21 mouse cellular contexts compared by ENCODE assay signal in the genomic region with DNA sequence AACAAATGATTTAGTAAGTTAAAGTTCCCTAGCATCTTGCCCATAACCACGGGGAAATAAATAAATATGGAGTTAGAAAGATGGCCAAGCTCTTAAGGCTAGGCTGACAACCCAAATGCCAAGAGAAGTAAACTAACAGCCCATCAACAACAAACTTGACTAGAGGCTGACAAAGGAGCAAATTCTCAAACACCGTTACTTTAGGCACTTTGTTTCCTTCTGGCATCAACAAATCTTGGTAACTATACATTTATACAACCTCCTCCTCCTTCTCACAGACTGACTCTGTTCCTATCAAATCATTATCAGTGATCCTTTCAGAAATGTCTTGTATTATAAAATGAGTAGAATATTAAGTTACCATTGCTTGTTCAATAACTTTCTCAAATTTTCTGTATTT.
DNase-seq lines count a peak whose midpoint lies in the region; ATAC-seq and TF ChIP-seq lines count a peak whose summit lies in the region.
"Had no signal": no experiment of that assay in that cellular context is flagged by ENCODE, and none has a peak within 500 bp of the region (broad histone marks: within the 10 kb centered on the region; RNA-seq: fewer than 3 reads in every experiment).

No protein-coding gene starts in this region.

- no peaks in the 10 kb centered on the region for H3K27me3 ChIP-seq in CH12.LX (replicated peaks)
- no peaks in the 10 kb centered on the region for H3K27me3 ChIP-seq in splenic B cell, adult 2 months (ENCODE audit: control insufficient read depth, insufficient read depth, low read length, poor library complexity, severe bottlenecking)
- H3K27me3 ChIP-seq in stomach, postnatal 0 days (ENCODE audit: control insufficient read depth, insufficient read depth, low read length), result no peaks in the 10 kb centered on the region
- H3K27me3 ChIP-seq: embryonic facial prominence, embryonic 12.5 days; forebrain, embryonic 13.5 days; forebrain, embryonic 15.5 days; Patski had no signal

- H3K4me2 ChIP-seq in CH12.LX (ENCODE audit: insufficient read depth, low read depth, poor library complexity, severe bottlenecking), result peak overlapping the region; percentile 95; the same call in 1 of the 2 replicates
- H3K4me2 ChIP-seq in stomach, postnatal 0 days (replicated peaks; ENCODE audit: low read depth), result no peak overlapping the region
- H3K4me2 ChIP-seq: embryonic facial prominence, embryonic 12.5 days; forebrain, embryonic 13.5 days; forebrain, embryonic 15.5 days had no signal

- no peak for TF ChIP-seq RAD21 in CH12.LX (IDR thresholded peaks at IDR 0.05; ENCODE audit: low read depth, low read length)

- H3K79me2 ChIP-seq in CH12.LX (replicated peaks; ENCODE audit: control insufficient read depth, extremely low read depth, insufficient read depth, poor library complexity, severe bottlenecking), result peaks cover 10% of the 10 kb centered on the region; the same call in 1 of the 2 replicates

- no peaks in the 10 kb centered on the region for H3K9me3 ChIP-seq in CH12.LX (replicated peaks; ENCODE audit: low read length)
- no peaks in the 10 kb centered on the region for H3K9me3 ChIP-seq in stomach, postnatal 0 days (ENCODE audit: control insufficient read depth, low read length)
- H3K9me3 ChIP-seq: embryonic facial prominence, embryonic 10.5 days; embryonic facial prominence, embryonic 12.5 days; forebrain, embryonic 13.5 days; forebrain, embryonic 15.5 days had no signal

- 57% methylated on average over 2 of the region's 2 CpGs for WGBS in stomach, postnatal 0 days

- TF ChIP-seq EP300 in CH12.LX (IDR thresholded peaks at IDR 0.05; ENCODE audit: low read length), result no peak
- no peak for TF ChIP-seq EP300 in stomach, postnatal 0 days (optimal IDR thresholded peaks at IDR 0.05)

- in situ Hi-C loops in CH12.LX (cut with MboI; ENCODE audit: low pct_ligation_motif_present, low pct_unique_long_range_greater_than_20kb, low sequenced_read_pairs), result no loop called here

- dilution Hi-C loops in CH12.LX (cut with MboI; ENCODE audit: extremely low pct_ligation_motif_present, extremely low pct_unique_long_range_greater_than_20kb, low sequenced_read_pairs), result no loop called here

- no peak for DNase-seq in CH12.LX (ENCODE audit: extremely low read depth)
- peak; percentile 10 for DNase-seq in splenic B cell, adult 2 months (ENCODE audit: low read depth, low spot score)
- no peak for DNase-seq in stomach, postnatal 0 days (ENCODE audit: low spot score)
- DNase-seq in spleen, postnatal 14 days (ENCODE audit: low spot score in 2 of 2), result no peak
- DNase-seq in lung, postnatal 4 days, result no peak
- DNase-seq: adrenal gland, adult 8-10 months; adrenal gland, postnatal 25 days; cerebellum, adult 11-12 months; cerebellum, adult 2 months; cerebellum, adult 9-10 months; cerebellum, postnatal 10 days; cerebellum, postnatal 25 days; forebrain, postnatal 0 days had no signal

- ATAC-seq in stomach, postnatal 0 days (ENCODE audit: low FRiP score, low TSS enrichment), result no peak
- ATAC-seq: activated CD4-positive, CD25-positive, alpha-beta regulatory T cell, adult 4 months; CD4-positive, CD25-positive, alpha-beta regulatory T cell, adult 4 months; forebrain, embryonic 13.5 days; forebrain, embryonic 15.5 days; forebrain, postnatal 0 days; Patski had no signal

- peak overlapping the region; percentile 63; the same call in 1 of the 2 replicates for H3K9ac ChIP-seq in CH12.LX (ENCODE audit: insufficient read depth, low read depth)
- H3K9ac ChIP-seq in stomach, postnatal 0 days (ENCODE audit: low read length), result no peak overlapping the region
- H3K9ac ChIP-seq: embryonic facial prominence, embryonic 12.5 days; forebrain, embryonic 13.5 days; forebrain, embryonic 15.5 days; forebrain, postnatal 0 days had no signal

- TF ChIP-seq CTCF in CH12.LX (conservative IDR thresholded peaks at IDR 0.05 in 1 of 2, IDR thresholded peaks at IDR 0.05 in 1 of 2; ENCODE audit: low read depth in 2 of 2, low read length in 2 of 2), result no peak
- TF ChIP-seq CTCF in bone marrow macrophage, adult 2 months (IDR thresholded peaks at IDR 0.05; ENCODE audit: low read depth, low read length), result no peak
- no peak for TF ChIP-seq CTCF in stomach, postnatal 0 days (IDR thresholded peaks at IDR 0.05; ENCODE audit: low read depth)

- H3K4me3 ChIP-seq in CH12.LX (replicated peaks in 1 of 3; ENCODE audit: low read depth in 2 of 3, low read length in 2 of 3, poor library complexity in 1 of 3), result no peak overlapping the region
- H3K4me3 ChIP-seq in bone marrow macrophage, adult 2 months (ENCODE audit: insufficient read depth, low read length), result no peak overlapping the region
- no peak overlapping the region for H3K4me3 ChIP-seq in stomach, postnatal 0 days (ENCODE audit: low read depth, low read length)
- H3K4me3 ChIP-seq: embryonic facial prominence, embryonic 10.5 days; embryonic facial prominence, embryonic 12.5 days; forebrain, embryonic 13.5 days; forebrain, embryonic 15.5 days had no signal

- H3K36me3 ChIP-seq in CH12.LX (replicated peaks in 1 of 2; ENCODE audit: control insufficient read depth in 1 of 2, insufficient read depth in 1 of 2, low read length in 1 of 2), result peaks cover 0 to 14% of the 10 kb centered on the region in 2 experiments
- H3K36me3 ChIP-seq in splenic B cell, adult 2 months (ENCODE audit: control insufficient read depth, insufficient read depth, low read length, poor library complexity, severe bottlenecking), result no peaks in the 10 kb centered on the region
- H3K36me3 ChIP-seq in stomach, postnatal 0 days (ENCODE audit: control insufficient read depth, insufficient read depth, low read length), result no peaks in the 10 kb centered on the region
- H3K36me3 ChIP-seq: forebrain, embryonic 15.5 days had no signal

- peaks cover 10 to 62% of the 10 kb centered on the region in 2 experiments for H3K4me1 ChIP-seq in CH12.LX (ENCODE audit: control insufficient read depth in 1 of 2, insufficient read depth in 2 of 2)
- peaks cover 48% of the 10 kb centered on the region for H3K4me1 ChIP-seq in bone marrow macrophage, adult 2 months (ENCODE audit: control insufficient read depth, insufficient read depth, low read length)
- peaks cover 3% of the 10 kb centered on the region; the same call in 1 of the 2 replicates for H3K4me1 ChIP-seq in stomach, postnatal 0 days (replicated peaks; ENCODE audit: control insufficient read depth, insufficient read depth)

- TF ChIP-seq POLR2A in CH12.LX (IDR thresholded peaks at IDR 0.05; ENCODE audit: low read depth, low read length), result no peak
- TF ChIP-seq POLR2A in bone marrow macrophage, adult 2 months (IDR thresholded peaks at IDR 0.05; ENCODE audit: borderline replicate concordance, low read depth, low read length), result no peak

- no peak overlapping the region for H3K27ac ChIP-seq in CH12.LX (ENCODE audit: insufficient read depth, low read depth)
- H3K27ac ChIP-seq in bone marrow macrophage, adult 2 months (ENCODE audit: insufficient read depth, low read depth, low read length), result peak overlapping the region; percentile 95
- no peak overlapping the region for H3K27ac ChIP-seq in stomach, postnatal 0 days (replicated peaks)
- H3K27ac ChIP-seq: embryonic facial prominence, embryonic 10.5 days; embryonic facial prominence, embryonic 12.5 days; forebrain, embryonic 13.5 days; forebrain, embryonic 15.5 days had no signal

TF ChIP-seq in CH12.LX, 34 proteins besides CTCF, POLR2A, EP300 and RAD21:
- TF ChIP-seq NRF1 (IDR thresholded peaks at IDR 0.05; ENCODE audit: low read depth, low read length) (no peak), MAX (IDR thresholded peaks at IDR 0.05; ENCODE audit: low read length) (no peak), POLR2AphosphoS2 (IDR thresholded peaks at IDR 0.05; ENCODE audit: low read depth, low read length) (no peak), USF2 (conservative IDR thresholded peaks at IDR 0.05; ENCODE audit: low read depth, low read length) (no peak), MYC (IDR thresholded peaks at IDR 0.05; ENCODE audit: low read depth, low read length) (no peak), CHD2 (IDR thresholded peaks at IDR 0.05; ENCODE audit: low read length) (no peak)
